Mouse (Mus musculus) gastrocnemius, adult 18-20 months (tissue): ENCODE data around the gene Dtx1. TPM values are rescaled to one million over a fixed set of nuclear protein-coding genes. Genes with fewer than 3 reads are reported as not detected.

Source experiments
- DNase-seq: peaks from one replicate; pipeline ENCODE4 v3.0.0; 2021; ENCODE audit warnings: low spot score
- total RNA-seq, 2 experiments: library from RNA; stranded (reverse); gene quantifications; 2 replicates each; pipeline ENCODE4 v1.2.3; 2021

Gene Dtx1
- total RNA-seq, 2 experiments from 2014 or later: 0.41 to 0.74 TPM

DNA sequence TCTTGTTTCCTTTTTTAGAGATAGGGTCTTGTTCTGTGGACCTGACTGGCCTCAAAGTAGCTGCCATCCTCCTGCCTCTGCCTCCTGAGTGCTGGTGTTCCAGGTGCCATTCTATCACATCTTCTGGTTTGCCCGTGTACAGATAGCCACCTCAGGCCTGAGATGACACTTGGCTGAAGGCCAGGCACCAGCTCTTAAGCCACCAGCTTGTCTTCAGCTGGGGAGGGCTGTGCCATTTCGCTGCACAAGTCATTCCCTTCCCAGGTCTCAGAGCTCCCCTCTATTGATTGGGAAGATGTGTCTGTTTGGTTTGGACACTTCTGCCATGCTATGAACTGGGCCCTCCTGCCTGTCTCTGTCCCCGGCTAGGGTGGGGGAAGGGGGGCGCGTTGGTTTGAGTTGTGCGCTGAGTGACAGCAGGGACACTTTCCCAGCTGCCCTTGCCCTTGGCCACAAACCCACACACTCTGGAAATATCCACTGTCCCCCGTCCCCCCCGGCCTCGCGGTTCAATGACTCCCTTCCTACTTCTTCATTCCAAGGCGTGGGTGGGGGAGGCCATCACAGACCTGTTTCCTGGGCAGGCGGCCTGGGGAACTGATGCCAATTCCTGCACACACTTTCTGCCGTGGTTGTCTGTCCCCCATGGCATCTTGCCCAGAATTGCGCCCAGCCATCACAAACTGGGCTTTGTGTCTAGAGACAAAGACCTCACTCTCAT is 68.2 kb downstream of the Dtx1 start:
- no peak for DNase-seq

DNA sequence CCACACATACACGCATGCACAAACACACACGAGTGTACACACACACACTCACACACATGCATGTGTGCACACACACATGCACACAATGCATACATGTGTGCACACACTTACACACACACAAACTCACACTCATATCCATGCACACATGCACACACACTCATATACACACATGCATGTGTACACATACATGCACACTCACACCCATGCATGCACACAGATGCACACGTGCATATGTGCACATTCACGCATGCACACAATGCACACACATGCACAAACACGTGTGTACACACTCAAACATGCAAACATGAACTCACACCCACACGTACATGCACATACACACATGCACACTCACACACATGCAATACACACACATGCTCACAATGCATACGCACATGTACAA is 71.6 kb downstream of the Dtx1 start:
- DNase-seq: no peak

DNA sequence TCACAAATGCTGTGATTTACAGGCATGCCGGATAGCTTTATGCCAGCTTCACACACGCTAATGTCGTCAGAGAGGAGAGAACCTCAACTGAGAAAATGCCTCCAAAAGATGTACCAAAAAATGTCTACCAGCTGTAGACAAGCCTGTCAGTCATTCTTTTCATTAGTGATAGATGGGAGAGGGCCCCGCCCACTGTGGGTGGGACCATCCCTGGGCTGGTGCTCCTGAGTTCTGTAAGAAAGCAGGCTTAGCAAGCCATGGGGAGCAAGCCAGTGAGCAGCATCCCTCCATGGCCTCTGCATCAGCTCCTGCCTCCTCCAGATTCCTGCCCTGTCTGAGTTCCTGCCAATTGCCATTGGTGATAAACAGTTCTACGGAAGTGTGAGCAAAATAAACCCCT is 76.1 kb downstream of the Dtx1 start:
- DNase-seq: no peak

- DNase-seq: no peak
Observed at GRCm38 (mm10) chr5:120634860-120635259, 76.9 kb downstream of the Dtx1 start.

DNA sequence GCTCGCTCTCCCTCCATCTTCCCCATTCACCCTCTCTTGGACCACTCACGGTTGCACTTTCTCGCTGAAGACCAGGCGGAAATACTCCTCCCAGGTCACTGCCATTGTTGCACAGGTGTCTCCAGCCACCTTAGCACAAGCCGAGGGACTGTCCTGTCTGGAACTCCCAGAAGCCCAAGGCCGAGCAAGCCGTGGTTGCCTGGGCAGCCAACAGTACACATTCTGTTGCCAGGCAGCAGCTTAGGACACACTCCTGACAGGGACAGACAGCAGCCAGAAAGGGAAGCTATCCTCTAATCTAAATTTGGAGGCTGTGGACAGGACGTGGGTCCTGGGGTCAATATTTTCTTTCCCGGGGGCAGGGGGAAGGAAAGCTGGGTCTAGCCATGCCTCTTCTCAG is 77.6 kb downstream of the Dtx1 start, which contains the start of gene Cfap73:
Cfap73 (minus strand) TSS at position 105 of the 400 bp plus-strand sequence.
- DNase-seq: no peak

- no peak for DNase-seq
Observed at GRCm38 (mm10) chr5:120631892-120632291, 79.8 kb downstream of the Dtx1 start.

GRCm38 (mm10) chr5:120631128-120631527 is 80.6 kb downstream of the Dtx1 start:
- DNase-seq: no peak

Other genes starting within 250 kb of the Dtx1 start
- under 1 TPM in 1 of 2 experiments, not detected in 1; 0.41 TPM for gene Sdsl, start 239.1 kb downstream of the Dtx1 start, total RNA-seq
- under 1 TPM in 1 of 2 experiments, not detected in 1; 0.69 TPM for gene Sds, start 235.4 kb downstream of the Dtx1 start, total RNA-seq
- gene Plbd2, start 208.3 kb downstream of the Dtx1 start, total RNA-seq: 10 to 100 TPM; 46.9 to 52.2 TPM
- gene Slc8b1, start 200.8 kb downstream of the Dtx1 start, total RNA-seq: 1 to 10 TPM; 8.5 to 8.6 TPM
- gene Tpcn1, start 123.3 kb downstream of the Dtx1 start, total RNA-seq: 10 to 100 TPM; 38.9 to 42.9 TPM
- gene Iqcd, start 122.9 kb downstream of the Dtx1 start, total RNA-seq: not detected
- gene Rita1, start 99.3 kb downstream of the Dtx1 start, total RNA-seq: 1 to 10 TPM; 7.0 to 7.5 TPM
- 10 to 100 TPM; 15.8 to 15.9 TPM for gene Ddx54, start 99.2 kb downstream of the Dtx1 start, total RNA-seq
- gene Cfap73, start 77.7 kb downstream of the Dtx1 start, total RNA-seq: not detected
- gene Rasal1, start 63.1 kb downstream of the Dtx1 start, total RNA-seq: not detected
- under 1 TPM; 0.19 to 0.25 TPM for gene Oas2, start 37.9 kb upstream of the Dtx1 start, total RNA-seq
- not detected for gene Oas3, start 65.7 kb upstream of the Dtx1 start, total RNA-seq
- gene Oas1e, start 83.6 kb upstream of the Dtx1 start, total RNA-seq: not detected
- gene Oas1c, start 100.6 kb upstream of the Dtx1 start, total RNA-seq: under 1 TPM in 1 of 2 experiments, not detected in 1; 0.09 TPM
- gene Oas1f, start 135.4 kb upstream of the Dtx1 start, total RNA-seq: not detected
- not detected for gene Oas1h, start 149.5 kb upstream of the Dtx1 start, total RNA-seq
- not detected for gene Oas1g, start 175.7 kb upstream of the Dtx1 start, total RNA-seq
- gene Oas1a, start 195.6 kb upstream of the Dtx1 start, total RNA-seq: under 1 TPM; 0.12 to 0.16 TPM
- not detected for gene Oas1d, start 202.6 kb upstream of the Dtx1 start, total RNA-seq